Mouse (Mus musculus): Measurements from ENCODE around the gene Slc17a3.

The Slc17a3 gene

DNA sequence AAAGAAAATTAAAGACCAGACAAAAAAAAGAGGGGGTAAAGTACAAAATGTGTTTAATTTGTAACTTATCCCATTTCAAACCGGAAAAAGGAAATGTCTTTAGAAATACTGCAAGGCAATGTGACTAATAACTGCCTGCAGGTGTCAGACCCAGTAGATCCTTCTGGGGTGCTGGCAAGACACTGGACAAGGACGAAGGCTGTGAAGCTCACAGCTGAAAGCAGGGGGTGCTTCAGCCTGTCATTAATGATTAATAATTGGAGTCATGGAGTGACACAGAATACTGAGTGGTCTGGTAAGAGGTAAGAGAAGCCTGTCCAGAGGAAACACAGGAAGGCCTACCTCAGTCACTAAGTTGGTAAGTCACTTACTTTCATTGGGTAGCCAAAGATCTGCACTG is at the start of gene Slc17a3:
TSS of gene Slc17a3 (plus strand) at position 127 of the 400 bp plus-strand sequence.
- DNase-seq (ENCODE audit: low read depth), result no peak

GRCm38 (mm10) chr13:23792520-23792919 is 46.7 kb upstream of the Slc17a3 start:
- DNase-seq (ENCODE audit: low read depth), result peak; percentile 80

- DNase-seq (ENCODE audit: low read depth), result no peak
These were observed 39.8 kb upstream of the Slc17a3 start for GRCm38 (mm10) chr13:23799405-23799804.

DNA sequence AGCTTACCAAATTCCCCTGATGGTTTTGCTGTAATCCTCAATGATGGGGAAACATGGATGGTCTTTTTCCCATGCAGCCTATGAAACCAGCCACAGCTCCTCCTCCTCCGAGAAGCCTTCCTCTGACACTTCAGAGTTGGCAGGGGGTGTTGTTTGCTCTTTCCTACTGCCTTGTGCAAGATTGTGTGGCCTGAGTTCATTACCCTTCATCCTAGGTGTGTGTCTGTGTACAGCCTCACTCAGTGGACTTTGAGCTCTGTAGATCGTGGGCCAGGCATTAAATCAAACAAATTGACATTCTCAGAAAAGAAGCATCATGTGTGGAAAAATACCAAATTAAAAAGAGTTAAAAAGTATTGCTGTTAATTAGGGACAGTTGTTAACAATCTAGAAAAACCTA is 34.7 kb upstream of the Slc17a3 start:
- DNase-seq (ENCODE audit: low read depth), result no peak

GRCm38 (mm10) chr13:23806422-23807052 is 32.7 kb upstream of the Slc17a3 start, which contains the start of gene Slc17a2:
Gene Slc17a2 (plus strand): TSS chr13:23806993.
- peak; percentile 8 for DNase-seq (ENCODE audit: low read depth)

GRCm38 (mm10) chr13:23816148-23816547 is 23.1 kb upstream of the Slc17a3 start:
- DNase-seq (ENCODE audit: low read depth), result peak; percentile 16

GRCm38 (mm10) chr13:23820179-23820940 is 18.9 kb upstream of the Slc17a3 start:
- DNase-seq (ENCODE audit: low read depth), result no peak

GRCm38 (mm10) chr13:23822213-23822612 is 17.0 kb upstream of the Slc17a3 start:
- DNase-seq (ENCODE audit: low read depth), result no peak

DNA sequence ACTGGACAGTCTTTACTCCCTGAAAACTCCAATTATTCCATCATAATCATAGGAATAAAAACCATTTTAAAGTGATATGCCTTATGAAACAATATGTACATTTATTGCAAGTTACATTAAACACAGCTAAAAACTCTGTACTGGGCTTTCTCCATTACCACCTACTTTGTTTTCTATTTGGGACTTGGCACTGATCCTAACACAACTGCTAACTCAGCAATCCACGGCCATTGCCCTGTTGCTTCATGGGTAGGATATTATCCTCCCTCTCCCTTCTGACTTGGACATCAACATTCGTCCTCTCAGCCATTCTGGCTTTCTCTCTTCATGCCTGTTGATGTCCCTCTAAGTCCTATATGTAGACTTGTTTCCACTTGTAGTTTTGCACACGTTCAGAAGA is 12.6 kb upstream of the Slc17a3 start:
- no peak for DNase-seq (ENCODE audit: low read depth)

- peak; percentile 72 for DNase-seq (ENCODE audit: low read depth)
These were observed 6.2 kb upstream of the Slc17a3 start for GRCm38 (mm10) chr13:23833053-23833452.

GRCm38 (mm10) chr13:23834836-23835235 is 4.4 kb upstream of the Slc17a3 start:
- DNase-seq (ENCODE audit: low read depth), result no peak

- DNase-seq (ENCODE audit: low read depth), result no peak
These were observed 2.6 kb upstream of the Slc17a3 start for GRCm38 (mm10) chr13:23836630-23837029.

GRCm38 (mm10) chr13:23845851-23846250 is 6.6 kb downstream of the Slc17a3 start:
- DNase-seq (ENCODE audit: low read depth), result no peak

GRCm38 (mm10) chr13:23849299-23849698 is 10.1 kb downstream of the Slc17a3 start:
- DNase-seq (ENCODE audit: low read depth), result no peak

- DNase-seq (ENCODE audit: low read depth), result no peak
These were observed 17.2 kb downstream of the Slc17a3 start for GRCm38 (mm10) chr13:23856401-23856800.

- DNase-seq (ENCODE audit: low read depth), result no peak
These were observed 22.6 kb downstream of the Slc17a3 start for GRCm38 (mm10) chr13:23861815-23862214.

DNA sequence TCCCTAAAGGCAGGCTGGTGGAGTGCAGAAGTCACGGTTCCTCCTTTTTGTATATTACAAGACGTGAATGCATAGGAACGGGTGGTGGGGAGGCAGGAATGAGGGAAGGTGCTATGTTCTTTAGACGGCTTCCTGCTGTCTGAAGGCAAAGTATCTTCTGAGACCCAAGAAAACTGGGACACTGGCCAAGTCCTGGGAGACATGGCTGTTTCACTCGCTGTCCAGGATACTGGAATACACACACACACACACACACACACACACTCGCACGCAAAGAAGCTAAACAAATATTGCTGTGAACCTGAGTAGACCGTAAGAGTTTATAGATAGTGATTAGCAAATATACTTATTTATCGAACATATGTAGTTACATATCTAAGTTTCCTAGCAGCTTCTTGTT is 25.5 kb downstream of the Slc17a3 start:
- no peak for DNase-seq (ENCODE audit: low read depth)

DNA sequence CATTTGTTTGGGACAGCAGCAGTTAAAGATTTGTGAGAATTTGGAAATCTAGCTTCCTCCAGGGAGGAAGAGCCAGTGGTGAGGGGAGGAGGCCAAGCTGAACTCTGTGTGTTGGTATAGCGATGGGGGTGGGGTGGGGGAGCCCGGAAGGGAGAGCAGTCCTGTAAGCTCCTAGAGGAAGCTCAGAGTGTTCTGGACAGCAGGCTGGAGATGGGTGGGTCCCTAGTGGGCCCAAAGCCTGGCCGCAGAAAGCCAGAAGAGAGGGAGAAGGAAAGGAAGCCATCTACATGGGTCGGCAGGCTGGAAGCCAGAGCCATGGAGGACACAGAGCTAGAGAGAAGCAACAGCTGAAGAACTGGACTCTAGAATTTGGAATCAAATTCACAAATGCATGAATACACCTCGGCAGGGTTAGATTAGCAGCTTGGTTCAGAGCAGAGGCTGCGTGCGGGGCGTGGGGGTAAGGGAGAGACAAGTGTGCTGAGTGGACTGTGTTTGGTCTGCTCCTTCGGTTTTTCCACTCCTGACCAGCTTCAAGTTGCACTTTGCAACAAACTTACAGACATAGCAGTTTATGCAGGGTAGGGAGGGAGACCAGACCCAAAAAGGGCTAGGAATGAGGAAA is 27.0 kb downstream of the Slc17a3 start:
- DNase-seq (ENCODE audit: low read depth), result no peak

GRCm38 (mm10) chr13:23867000-23867399 is 27.8 kb downstream of the Slc17a3 start:
- no peak for DNase-seq (ENCODE audit: low read depth)

DNA sequence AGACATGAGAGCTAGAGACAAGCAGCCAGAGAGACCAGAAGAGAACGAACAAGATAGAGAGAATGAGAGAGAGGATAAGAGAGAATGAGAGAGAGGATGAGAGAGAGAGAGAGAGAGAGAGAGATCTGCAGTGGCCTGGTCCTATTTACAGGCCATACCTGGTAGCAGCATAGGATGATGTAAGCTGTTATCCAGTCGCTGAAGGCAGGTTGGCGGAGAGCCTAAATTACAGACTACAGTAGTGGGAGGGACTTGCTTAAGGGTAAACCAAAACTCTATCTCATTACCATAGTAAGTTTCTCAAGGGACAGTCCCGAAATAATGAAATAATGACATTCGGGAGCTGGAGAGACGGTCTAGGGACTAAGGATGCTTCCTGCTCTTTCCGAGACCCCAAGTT is 28.2 kb downstream of the Slc17a3 start, which contains the start of gene Slc17a1:
TSS of gene Slc17a1 (plus strand) at position 346 of the 400 bp plus-strand sequence.
- DNase-seq (ENCODE audit: low read depth), result no peak

DNA sequence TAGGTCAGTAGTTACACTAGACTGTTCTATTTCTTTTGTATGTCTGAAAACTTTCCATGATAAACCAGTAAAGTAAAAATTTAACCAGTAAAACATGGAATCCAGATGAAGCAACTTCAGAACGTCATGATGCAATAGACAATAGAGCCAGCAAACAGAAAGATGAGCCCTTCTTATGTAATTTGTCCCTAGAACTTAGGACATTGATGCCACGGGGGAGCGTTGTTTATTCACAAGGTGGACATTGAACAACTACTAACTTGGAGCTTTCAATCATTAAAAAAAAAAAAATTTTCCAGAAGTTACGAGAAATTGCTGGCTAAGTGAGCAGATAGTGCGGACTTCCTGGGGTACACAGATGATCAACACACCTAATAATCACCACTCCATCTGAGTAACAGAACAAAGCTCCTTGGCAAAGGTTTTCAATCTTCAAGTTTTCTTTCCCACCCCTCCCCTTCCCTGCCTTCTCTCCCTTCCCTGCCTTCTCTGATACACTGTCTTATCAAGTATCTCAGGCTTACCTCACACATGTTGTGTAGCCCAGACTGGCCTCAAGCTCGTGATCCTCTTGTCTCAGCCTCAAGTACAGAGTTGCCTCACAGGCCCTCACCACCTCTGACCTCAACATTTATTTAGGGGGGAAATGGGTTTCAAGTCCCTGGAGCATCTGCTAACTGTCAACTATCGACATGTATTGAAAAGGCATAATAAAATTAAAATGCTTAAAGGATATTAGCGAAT is 29.7 kb downstream of the Slc17a3 start:
- DNase-seq (ENCODE audit: low read depth), result no peak

DNA sequence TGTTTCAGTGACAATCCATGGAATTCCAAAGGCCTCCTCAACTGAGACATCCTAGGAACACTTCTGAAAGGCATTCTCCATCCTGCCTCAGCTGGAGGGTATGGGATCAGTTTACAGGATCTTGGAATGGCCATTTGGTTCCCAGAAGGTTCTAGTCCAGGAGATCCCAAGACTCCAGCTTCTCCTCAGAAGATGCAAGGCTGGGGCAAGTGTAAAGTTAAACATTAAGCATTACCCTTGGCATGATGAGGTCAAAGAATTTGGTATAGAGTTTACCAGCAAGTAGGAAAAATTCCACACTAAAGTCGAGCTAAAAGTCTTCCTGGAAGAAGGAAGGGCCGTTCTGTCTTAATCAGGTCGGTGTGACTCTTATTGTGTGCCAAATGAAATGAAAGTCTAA is 30.8 kb downstream of the Slc17a3 start:
- DNase-seq (ENCODE audit: low read depth), result no peak

Data from NIH3T3 (cell line).